Mouse (Mus musculus): Measurements from ENCODE around the gene Acot4.

DNA sequence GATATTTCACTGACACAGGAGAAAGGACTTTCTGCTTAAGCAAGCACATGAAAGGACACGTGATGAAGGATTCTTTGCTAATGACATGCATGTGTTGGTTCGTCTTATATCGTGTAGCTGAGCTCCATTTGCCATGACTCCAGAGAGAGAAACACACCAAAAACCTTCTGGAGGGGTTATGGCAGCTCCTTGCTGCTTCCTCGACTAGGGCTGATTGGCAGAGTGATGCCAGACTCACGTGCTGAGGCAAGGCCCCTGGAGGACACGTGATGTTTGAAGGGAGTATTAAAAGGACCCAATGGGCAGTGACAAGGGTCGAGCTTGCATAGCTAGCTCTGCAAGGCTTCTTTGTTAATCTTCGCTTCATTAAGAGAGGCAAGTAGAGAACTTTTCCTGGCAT, 30.1 kb downstream of the Acot4 start:
- TF ChIP-seq MAFK (IDR thresholded peaks at IDR 0.05; ENCODE audit: insufficient read depth, low read depth, low read length) (no peak), CHD2 (IDR thresholded peaks at IDR 0.05; ENCODE audit: low read depth, low read length) (no peak), HCFC1 (IDR thresholded peaks at IDR 0.05; ENCODE audit: borderline replicate concordance, insufficient read depth, low read length) (no peak), ZNF384 (IDR thresholded peaks at IDR 0.05; ENCODE audit: low read depth, low read length) (no peak), ZC3H11A (IDR thresholded peaks at IDR 0.05; ENCODE audit: borderline replicate concordance, low read depth, low read length) (no peak)
